Mouse (Mus musculus): ENCODE data around the gene Polr3h. TPM values are rescaled to one million over a fixed set of nuclear protein-coding genes. Genes with fewer than 3 reads are reported as not detected.
"Not testable (repeated sequence)": the region's sequence is repeated elsewhere in the genome, so short reads cannot be mapped to it uniquely, and the experiment has no call there.

Gene Polr3h
- polyA plus RNA-seq (2012; fragmentation: generic; extraction: Trizol): 247 TPM

- peak within 1 kb of the TSS; percentile 98 for H3K4me2 ChIP-seq (ENCODE audit: low read depth)
- peaks cover 27% of the 10 kb centered on the region for H3K79me2 ChIP-seq (ENCODE audit: control insufficient read depth, insufficient read depth)
- H3ac ChIP-seq (ENCODE audit: control insufficient read depth, insufficient read length): peak within 1 kb of the TSS; percentile 2
- no peak for TF ChIP-seq USF1 (IDR thresholded peaks at IDR 0.05; ENCODE audit: low read depth)
- TF ChIP-seq MYOG (IDR thresholded peaks at IDR 0.05; ENCODE audit: control insufficient read depth in 1 of 3, insufficient read depth in 1 of 3, insufficient read length in 2 of 3, low read depth in 2 of 3): peak in 2 of 3 experiments; percentile 5 to 7
- TF ChIP-seq SRF (IDR thresholded peaks at IDR 0.05; ENCODE audit: control insufficient read depth, insufficient read length, low read depth): peak; percentile 81
- peak; percentile 96 for TF ChIP-seq POLR2A (IDR thresholded peaks at IDR 0.05; ENCODE audit: insufficient read length, low read depth)
- peak; percentile 95 for TF ChIP-seq MAX (IDR thresholded peaks at IDR 0.05; ENCODE audit: low read depth)
- TF ChIP-seq E2F4 (IDR thresholded peaks at IDR 0.05; ENCODE audit: insufficient read depth): peak; percentile 30
- no peak for TF ChIP-seq CEBPB (IDR thresholded peaks at IDR 0.05; ENCODE audit: insufficient read depth, poor library complexity, severe bottlenecking)
- peak; percentile 93 for TF ChIP-seq POLR2AphosphoS2 (IDR thresholded peaks at IDR 0.05; ENCODE audit: insufficient read length, low read depth)
- peak in 1 of 3 experiments; percentile 20 for TF ChIP-seq MYOD1 (IDR thresholded peaks at IDR 0.05; ENCODE audit: control insufficient read depth in 1 of 3, insufficient read length in 2 of 3, low read depth in 2 of 3)
- no peaks in the 10 kb centered on the region for H3K27me3 ChIP-seq (ENCODE audit: control insufficient read depth, insufficient read depth, insufficient read length)
- no peaks in the 10 kb centered on the region for H3K36me3 ChIP-seq (ENCODE audit: control insufficient read depth, insufficient read depth)
- peak within 1 kb of the TSS; percentile 52 for H3K4me3 ChIP-seq
Observed at GRCm38 (mm10) chr15:81925760-81926445, at the start of gene Polr3h. Gene Polr3h (minus strand): TSS chr15:81926240.

- H3K36me3 ChIP-seq (ENCODE audit: control insufficient read depth, insufficient read depth); H3K4me2 ChIP-seq (ENCODE audit: low read depth); H3K27me3 ChIP-seq (ENCODE audit: control insufficient read depth, insufficient read depth, insufficient read length); H3K4me3 ChIP-seq; H3ac ChIP-seq (ENCODE audit: control insufficient read depth, insufficient read length); H3K79me2 ChIP-seq (ENCODE audit: control insufficient read depth, insufficient read depth): not testable (repeated sequence)
Observed at GRCm38 (mm10) chr15:81975156-81975555, 49.1 kb upstream of the Polr3h start.

- not testable (repeated sequence) for H3K79me2 ChIP-seq (ENCODE audit: control insufficient read depth, insufficient read depth); H3ac ChIP-seq (ENCODE audit: control insufficient read depth, insufficient read length); H3K27me3 ChIP-seq (ENCODE audit: control insufficient read depth, insufficient read depth, insufficient read length); H3K4me2 ChIP-seq (ENCODE audit: low read depth); H3K36me3 ChIP-seq (ENCODE audit: control insufficient read depth, insufficient read depth); H3K4me3 ChIP-seq
Observed at GRCm38 (mm10) chr15:81970498-81970897, 44.5 kb upstream of the Polr3h start.

GRCm38 (mm10) chr15:81969635-81970034 lies 43.6 kb upstream of the Polr3h start:
- H3K4me3 ChIP-seq; H3K79me2 ChIP-seq (ENCODE audit: control insufficient read depth, insufficient read depth); H3K36me3 ChIP-seq (ENCODE audit: control insufficient read depth, insufficient read depth); H3ac ChIP-seq (ENCODE audit: control insufficient read depth, insufficient read length); H3K27me3 ChIP-seq (ENCODE audit: control insufficient read depth, insufficient read depth, insufficient read length): not testable (repeated sequence)
- H3K4me2 ChIP-seq (ENCODE audit: low read depth): peak overlapping the region; percentile 49

GRCm38 (mm10) chr15:81969173-81969572 lies 43.1 kb upstream of the Polr3h start:
- Histone ChIP-seq H3K79me2 (ENCODE audit: control insufficient read depth, insufficient read depth) (no peaks in the 10 kb centered on the region), H3ac (ENCODE audit: control insufficient read depth, insufficient read length) (no peak overlapping the region), H3K27me3 (ENCODE audit: control insufficient read depth, insufficient read depth, insufficient read length) (no peaks in the 10 kb centered on the region), H3K4me3 (no peak overlapping the region), H3K36me3 (ENCODE audit: control insufficient read depth, insufficient read depth) (no peaks in the 10 kb centered on the region), H3K4me2 (ENCODE audit: low read depth) (peak overlapping the region; percentile 49)
- TF ChIP-seq POLR2AphosphoS2 (IDR thresholded peaks at IDR 0.05; ENCODE audit: insufficient read length, low read depth) (no peak), MAX (IDR thresholded peaks at IDR 0.05; ENCODE audit: low read depth) (no peak), MYOD1 (IDR thresholded peaks at IDR 0.05; ENCODE audit: control insufficient read depth in 1 of 3, insufficient read length in 2 of 3, low read depth in 2 of 3) (peak in 2 of 3 experiments; percentile 20 to 74), MYOG (IDR thresholded peaks at IDR 0.05; ENCODE audit: control insufficient read depth in 1 of 3, insufficient read depth in 1 of 3, insufficient read length in 2 of 3, low read depth in 2 of 3) (peak in 1 of 3 experiments; percentile 61), CEBPB (IDR thresholded peaks at IDR 0.05; ENCODE audit: insufficient read depth, poor library complexity, severe bottlenecking) (no peak), POLR2A (IDR thresholded peaks at IDR 0.05; ENCODE audit: insufficient read length, low read depth) (no peak), E2F4 (IDR thresholded peaks at IDR 0.05; ENCODE audit: insufficient read depth) (no peak)

GRCm38 (mm10) chr15:81968447-81968846 lies 42.4 kb upstream of the Polr3h start:
- no peaks in the 10 kb centered on the region for H3K36me3 ChIP-seq (ENCODE audit: control insufficient read depth, insufficient read depth)
- TF ChIP-seq POLR2A (IDR thresholded peaks at IDR 0.05; ENCODE audit: insufficient read length, low read depth) (no peak), E2F4 (IDR thresholded peaks at IDR 0.05; ENCODE audit: insufficient read depth) (no peak), CEBPB (IDR thresholded peaks at IDR 0.05; ENCODE audit: insufficient read depth, poor library complexity, severe bottlenecking) (no peak), REST (IDR thresholded peaks at IDR 0.05; ENCODE audit: insufficient read depth, insufficient read length) (no peak), TCF12 (IDR thresholded peaks at IDR 0.05; ENCODE audit: insufficient read depth, poor library complexity, severe bottlenecking) (no peak), MYOD1 (IDR thresholded peaks at IDR 0.05; ENCODE audit: control insufficient read depth in 1 of 3, insufficient read length in 2 of 3, low read depth in 2 of 3) (no peak), POLR2AphosphoS2 (IDR thresholded peaks at IDR 0.05; ENCODE audit: insufficient read length, low read depth) (no peak), MAX (IDR thresholded peaks at IDR 0.05; ENCODE audit: low read depth) (no peak), TCF3 (IDR thresholded peaks at IDR 0.05; ENCODE audit: insufficient read length, low read depth) (no peak), MYOG (IDR thresholded peaks at IDR 0.05; ENCODE audit: control insufficient read depth in 1 of 3, insufficient read depth in 1 of 3, insufficient read length in 2 of 3, low read depth in 2 of 3) (no peak), USF1 (IDR thresholded peaks at IDR 0.05; ENCODE audit: low read depth) (no peak), SRF (IDR thresholded peaks at IDR 0.05; ENCODE audit: control insufficient read depth, insufficient read length, low read depth) (no peak)
- no peaks in the 10 kb centered on the region for H3K79me2 ChIP-seq (ENCODE audit: control insufficient read depth, insufficient read depth)
- H3K27me3 ChIP-seq (ENCODE audit: control insufficient read depth, insufficient read depth, insufficient read length): no peaks in the 10 kb centered on the region
- no peak overlapping the region for H3ac ChIP-seq (ENCODE audit: control insufficient read depth, insufficient read length)
- H3K4me2 ChIP-seq (ENCODE audit: low read depth): no peak overlapping the region
- H3K4me3 ChIP-seq: no peak overlapping the region

All from myocyte (in vitro differentiated cells).